Mouse (Mus musculus): ENCODE results near the gene Rhbdd1. TPM values are rescaled to one million over a fixed set of nuclear protein-coding genes. Genes with fewer than 3 reads are reported as not detected.
A peak's percentile ranks its signal among the peaks of the same experiment; 100 is the strongest.

Gene Rhbdd1
- total and polyA plus RNA-seq, 3 experiments = 10.7 to 11.3 (median 11.2) TPM

GRCm38 (mm10) chr1:82286190-82287051 lies 29.8 kb upstream of the Rhbdd1 start:
- no peak for TF ChIP-seq EP300 (IDR thresholded peaks at IDR 0.05; ENCODE audit: insufficient read depth, low read depth, low read length)
- 0 out of 2 replicates have a peak, but pooled peaks have one; percentile 37 for TF ChIP-seq POLR2A (IDR thresholded peaks at IDR 0.05; ENCODE audit: insufficient read depth, low read depth, low read length)
- TF ChIP-seq CTCF (IDR thresholded peaks at IDR 0.05) = no peak
- H3K4me1 ChIP-seq (ENCODE audit: control insufficient read depth, insufficient read depth, low read length) = peaks cover 7% of the 10 kb centered on the region
- intact Hi-C loops (cut with DNase I) = loop anchor here (5.0 to 10.0 kb wide), 3 partner anchors 272 to 589 kb away; no protein-coding TSS in a partner anchor
- WGBS = 32% methylated on average over 15 of the region's 15 CpGs
- H3K9ac ChIP-seq (ENCODE audit: low read depth, low read length) = peak overlapping the region; percentile 89
- H3K27ac ChIP-seq = peak overlapping the region; percentile 82
- peak; percentile 26 to 29 for DNase-seq
- H3K36me3 ChIP-seq (ENCODE audit: control insufficient read depth, insufficient read depth, low read length) = peaks cover 8% of the 10 kb centered on the region; the same call in 1 of the 2 replicates
- peak overlapping the region; percentile 67 for H3K4me3 ChIP-seq
- H3K79me2 ChIP-seq (replicated peaks; ENCODE audit: control insufficient read depth, insufficient read depth, low read length) = peaks cover 8% of the 10 kb centered on the region; the same call in 1 of the 2 replicates
- 0 out of 2 replicates have a peak, but pooled peaks cover 2% of the 10 kb centered on the region for H3K27me3 ChIP-seq (ENCODE audit: control insufficient read depth, insufficient read depth, low read length)

DNA sequence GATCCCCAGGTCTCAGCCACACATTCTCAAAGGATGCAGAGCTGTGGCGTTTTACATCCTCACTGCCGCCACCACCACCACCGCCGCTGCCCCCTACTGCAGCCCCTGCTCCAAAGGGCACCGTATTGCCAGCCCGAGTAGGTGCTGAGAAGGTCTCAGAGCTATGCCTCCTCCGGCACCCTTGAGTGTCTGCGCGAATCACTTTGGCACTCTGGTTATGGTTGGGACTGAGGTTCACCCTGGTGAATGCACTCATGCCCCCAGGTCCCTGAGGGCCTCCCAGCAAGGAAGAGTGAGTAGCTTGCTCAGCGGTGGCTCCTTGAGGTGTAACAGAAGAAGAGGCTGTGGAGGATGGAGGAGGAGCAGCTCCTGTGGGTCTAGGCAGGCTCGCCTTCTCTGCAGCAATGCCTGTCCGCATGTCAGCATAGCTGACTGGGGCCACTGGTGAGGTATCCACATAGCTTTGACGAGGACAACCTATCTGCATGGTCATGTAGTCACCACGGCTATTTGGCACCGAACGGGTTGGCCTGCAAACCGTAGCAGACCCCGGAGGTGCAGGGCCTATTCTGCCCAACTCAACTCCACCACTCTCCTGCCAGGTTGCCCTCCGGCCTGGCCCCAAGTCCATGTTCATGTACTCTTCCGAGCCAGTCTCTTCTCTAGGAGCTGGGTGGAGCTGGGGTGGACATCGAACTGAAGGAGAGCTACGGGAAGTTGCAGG lies 29.0 kb upstream of the Rhbdd1 start:
- H3K4me3 ChIP-seq = peak overlapping the region; percentile 67
- peak overlapping the region; percentile 82 for H3K27ac ChIP-seq
- intact Hi-C loops (cut with DNase I) = loop anchor here (5.0 to 10.0 kb wide), 3 partner anchors 272 to 590 kb away; no protein-coding TSS in a partner anchor
- peaks cover 8% of the 10 kb centered on the region; the same call in 1 of the 2 replicates for H3K79me2 ChIP-seq (replicated peaks; ENCODE audit: control insufficient read depth, insufficient read depth, low read length)
- DNase-seq = peak; percentile 47 to 63
- H3K4me1 ChIP-seq (ENCODE audit: control insufficient read depth, insufficient read depth, low read length) = peaks cover 4% of the 10 kb centered on the region
- 0 out of 2 replicates have a peak, but pooled peaks cover 2% of the 10 kb centered on the region for H3K27me3 ChIP-seq (ENCODE audit: control insufficient read depth, insufficient read depth, low read length)
- H3K9ac ChIP-seq (ENCODE audit: low read depth, low read length) = peak overlapping the region; percentile 89
- no peak for TF ChIP-seq POLR2A (IDR thresholded peaks at IDR 0.05; ENCODE audit: insufficient read depth, low read depth, low read length)
- TF ChIP-seq EP300 (IDR thresholded peaks at IDR 0.05; ENCODE audit: insufficient read depth, low read depth, low read length) = no peak
- TF ChIP-seq CTCF (IDR thresholded peaks at IDR 0.05) = no peak
- H3K36me3 ChIP-seq (ENCODE audit: control insufficient read depth, insufficient read depth, low read length) = peaks cover 5% of the 10 kb centered on the region; the same call in 1 of the 2 replicates
- WGBS = 45% methylated on average over 22 of the region's 22 CpGs

DNA sequence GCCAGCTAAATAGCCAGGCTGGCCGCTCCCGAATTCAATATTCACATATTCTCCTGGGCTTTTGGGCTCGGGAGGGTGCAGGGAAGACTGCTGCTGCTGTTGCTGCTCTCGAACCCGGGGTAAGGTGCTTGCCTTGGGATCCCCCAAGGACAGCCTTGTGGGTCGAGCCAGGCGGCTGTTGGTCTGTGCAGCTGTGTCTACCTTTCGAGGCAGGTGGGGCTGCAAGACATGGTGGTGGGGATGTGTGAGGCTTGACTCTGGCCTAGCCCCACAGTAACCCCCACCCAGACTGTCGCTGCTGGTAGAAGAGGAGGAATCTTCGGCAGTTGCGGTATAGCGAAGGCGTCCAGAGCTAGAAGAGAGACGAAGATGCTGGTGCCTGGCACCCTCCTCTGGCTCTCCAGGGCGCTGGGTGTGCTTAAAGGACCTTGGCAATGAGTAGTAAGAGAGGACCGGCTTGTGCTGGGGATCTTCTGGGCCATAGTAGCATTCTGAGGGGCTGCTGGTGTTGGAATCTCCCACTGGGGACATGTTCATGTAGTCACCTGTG lies 28.4 kb upstream of the Rhbdd1 start:
- Histone ChIP-seq H3K27ac (peak overlapping the region; percentile 82), H3K9ac (ENCODE audit: low read depth, low read length) (peak overlapping the region; percentile 89), H3K27me3 (ENCODE audit: control insufficient read depth, insufficient read depth, low read length) (0 out of 2 replicates have a peak, but pooled peaks cover 2% of the 10 kb centered on the region), H3K4me3 (peak overlapping the region; percentile 67), H3K79me2 (replicated peaks; ENCODE audit: control insufficient read depth, insufficient read depth, low read length) (peaks cover 8% of the 10 kb centered on the region; the same call in 1 of the 2 replicates), H3K4me1 (ENCODE audit: control insufficient read depth, insufficient read depth, low read length) (peaks cover 2% of the 10 kb centered on the region), H3K36me3 (ENCODE audit: control insufficient read depth, insufficient read depth, low read length) (no peaks in the 10 kb centered on the region)
- peak; percentile 39 to 40 for DNase-seq
- TF ChIP-seq POLR2A (IDR thresholded peaks at IDR 0.05; ENCODE audit: insufficient read depth, low read depth, low read length) (no peak), EP300 (IDR thresholded peaks at IDR 0.05; ENCODE audit: insufficient read depth, low read depth, low read length) (no peak), CTCF (IDR thresholded peaks at IDR 0.05) (0 out of 2 replicates have a peak, but pooled peaks have one; percentile 8)
- intact Hi-C loops (cut with DNase I) = loop anchor here (5.0 to 10.0 kb wide), 3 partner anchors 273 to 591 kb away; no protein-coding TSS in a partner anchor
- WGBS = 59% methylated on average over 16 of the region's 16 CpGs

- Histone ChIP-seq H3K27me3 (ENCODE audit: control insufficient read depth, insufficient read depth, low read length) (0 out of 2 replicates have a peak, but pooled peaks cover 2% of the 10 kb centered on the region), H3K79me2 (replicated peaks; ENCODE audit: control insufficient read depth, insufficient read depth, low read length) (peaks cover 8% of the 10 kb centered on the region; the same call in 1 of the 2 replicates), H3K36me3 (ENCODE audit: control insufficient read depth, insufficient read depth, low read length) (no peaks in the 10 kb centered on the region), H3K27ac (peak overlapping the region; percentile 82), H3K4me1 (ENCODE audit: control insufficient read depth, insufficient read depth, low read length) (peaks cover 1% of the 10 kb centered on the region), H3K9ac (ENCODE audit: low read depth, low read length) (peak overlapping the region; percentile 89), H3K4me3 (peak overlapping the region; percentile 67)
- peak in 1 of 2 experiments; percentile 51 for DNase-seq
- no peak for TF ChIP-seq EP300 (IDR thresholded peaks at IDR 0.05; ENCODE audit: insufficient read depth, low read depth, low read length)
- peak; percentile 68 for TF ChIP-seq CTCF (IDR thresholded peaks at IDR 0.05)
- TF ChIP-seq POLR2A (IDR thresholded peaks at IDR 0.05; ENCODE audit: insufficient read depth, low read depth, low read length) = no peak
- WGBS = 66% methylated on average over 18 of the region's 18 CpGs
- intact Hi-C loops (cut with DNase I) = loop anchor here (5.0 to 10.0 kb wide), 3 partner anchors 274 to 591 kb away; no protein-coding TSS in a partner anchor
Measured at GRCm38 (mm10) chr1:82288421-82288990, 27.7 kb upstream of the Rhbdd1 start.

Data from heart, adult 2 months (tissue).